Mouse (Mus musculus): ENCODE results near the gene Ctss.
A peak's percentile ranks its signal among the peaks of the same experiment; 100 is the strongest.

- TF ChIP-seq POLR2A (IDR thresholded peaks at IDR 0.05; ENCODE audit: control insufficient read depth in 1 of 2, insufficient read depth in 1 of 2, low read depth in 1 of 2, low read length in 2 of 2, poor library complexity in 1 of 2), result no peak
- no peak for TF ChIP-seq CTCF (IDR thresholded peaks at IDR 0.05 in 2 of 3, conservative IDR thresholded peaks at IDR 0.05 in 1 of 3; ENCODE audit: control insufficient read depth in 1 of 3, insufficient read depth in 1 of 3, low read depth in 2 of 3, low read length in 3 of 3, poor library complexity in 1 of 3, severe bottlenecking in 1 of 3)
- TF ChIP-seq TCF12 (IDR thresholded peaks at IDR 0.05; ENCODE audit: low read depth, low read length), result no peak
- TF ChIP-seq MYC (IDR thresholded peaks at IDR 0.05; ENCODE audit: low read depth, low read length), result no peak
- no peak for TF ChIP-seq RAD21 (IDR thresholded peaks at IDR 0.05; ENCODE audit: low read depth, low read length)
- no peak for TF ChIP-seq BHLHE40 (IDR thresholded peaks at IDR 0.05; ENCODE audit: borderline replicate concordance, low read depth, low read length)
- no peak for TF ChIP-seq CHD2 (IDR thresholded peaks at IDR 0.05; ENCODE audit: low read length)
- no peak for TF ChIP-seq USF2 (IDR thresholded peaks at IDR 0.05; ENCODE audit: borderline replicate concordance in 1 of 2, insufficient read depth in 1 of 2, low read depth in 1 of 2, low read length in 2 of 2)
- TF ChIP-seq RCOR1 (IDR thresholded peaks at IDR 0.05; ENCODE audit: low read depth, low read length), result no peak
- TF ChIP-seq NRF1 (IDR thresholded peaks at IDR 0.05; ENCODE audit: insufficient read depth, low read depth, low read length, poor library complexity, severe bottlenecking), result no peak
- TF ChIP-seq TBP (IDR thresholded peaks at IDR 0.05; ENCODE audit: low read depth, low read length), result no peak
- TF ChIP-seq GATA1 (IDR thresholded peaks at IDR 0.05; ENCODE audit: low read depth, low read length), result no peak
- TF ChIP-seq ZMIZ1 (IDR thresholded peaks at IDR 0.05; ENCODE audit: low read depth, low read length), result no peak
- TF ChIP-seq ZNF384 (IDR thresholded peaks at IDR 0.05; ENCODE audit: low read depth, low read length), result peak; percentile 39; the same call in 1 of the 2 replicates
Measured at GRCm38 (mm10) chr3:95561826-95562225, 35.2 kb downstream of the Ctss start.
